Mouse (Mus musculus): ENCODE measurements at regions not wholly inside any gene's neighbourhood (a gene's known extent, or its start where the extent isn't known, plus 50 kb on each side); places are given as distances from the start of the nearest gene placed in this dataset.
A peak's percentile ranks its signal among the peaks of the same experiment; 100 is the strongest.

DNA sequence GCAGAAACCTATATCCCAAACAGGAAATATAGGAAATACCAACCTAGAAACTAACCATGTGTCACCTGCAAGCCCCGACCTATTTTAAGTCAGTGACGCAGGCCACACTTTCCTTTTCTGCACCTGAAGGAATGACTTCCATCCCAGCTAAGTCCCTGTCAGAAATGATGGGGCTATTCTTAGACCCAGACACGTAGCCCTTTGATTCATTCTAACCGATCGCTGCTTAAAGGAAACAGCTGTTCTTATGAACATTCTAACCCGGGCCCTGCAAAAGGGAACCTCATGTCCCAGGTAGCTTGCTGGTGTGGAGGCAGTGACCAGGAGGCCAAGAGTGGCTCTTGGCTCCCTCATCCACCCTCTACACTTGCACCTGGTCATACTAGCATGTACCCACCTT is 180.9 kb downstream of the Bcl2l11 start:
- no peaks in the 10 kb centered on the region for H3K36me3 ChIP-seq (ENCODE audit: control insufficient read depth, insufficient read depth, low read length)
- peaks cover 19% of the 10 kb centered on the region for H3K4me1 ChIP-seq (replicated peaks; ENCODE audit: control insufficient read depth, insufficient read depth, low read length)
- ATAC-seq (ENCODE audit: low read depth): no peak
- no peak overlapping the region for H3K4me2 ChIP-seq (ENCODE audit: low read depth, low read length)
- no peaks in the 10 kb centered on the region for H3K9me3 ChIP-seq (ENCODE audit: control insufficient read depth, low read length)
- no peaks in the 10 kb centered on the region for H3K27me3 ChIP-seq (ENCODE audit: control insufficient read depth, insufficient read depth, low read depth, low read length)
- H3K9ac ChIP-seq (ENCODE audit: low read length): no peak overlapping the region
- 45% methylated on average over 6 of the region's 6 CpGs for WGBS
- H3K4me3 ChIP-seq (ENCODE audit: low read length): no peak overlapping the region
- H3K27ac ChIP-seq (ENCODE audit: low read length): no peak overlapping the region

DNA sequence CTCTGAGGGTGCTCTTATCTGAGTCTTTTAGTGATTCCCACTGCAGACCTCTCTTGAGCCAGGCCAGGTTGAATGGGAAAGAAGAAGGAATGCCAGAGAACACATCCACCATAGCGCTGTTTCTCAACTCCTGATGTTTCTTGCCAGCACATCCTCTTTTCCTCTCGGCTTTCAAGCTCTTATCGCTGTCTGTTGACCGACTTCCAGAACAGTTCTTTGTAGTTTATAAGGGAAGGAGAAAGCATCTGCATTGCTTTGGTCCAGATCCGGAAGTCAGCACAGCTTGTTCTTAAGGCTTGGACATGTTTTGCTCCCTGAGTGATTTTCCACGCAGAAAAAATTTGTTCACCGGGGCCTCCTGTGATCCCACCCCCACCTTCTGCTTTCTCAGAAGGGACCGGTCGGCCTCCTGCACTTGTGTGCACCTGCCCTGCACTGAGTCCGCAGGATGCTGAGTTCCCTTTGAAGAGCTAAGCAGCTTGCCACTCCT is 183.7 kb downstream of the Bcl2l11 start:
- Histone ChIP-seq H3K9ac (ENCODE audit: low read length) (no peak overlapping the region), H3K27ac (ENCODE audit: low read length) (peak overlapping the region; percentile 37; the same call in 1 of the 2 replicates), H3K27me3 (ENCODE audit: control insufficient read depth, insufficient read depth, low read depth, low read length) (no peaks in the 10 kb centered on the region), H3K36me3 (ENCODE audit: control insufficient read depth, insufficient read depth, low read length) (no peaks in the 10 kb centered on the region), H3K4me2 (ENCODE audit: low read depth, low read length) (peak overlapping the region; percentile 24; the same call in 1 of the 2 replicates), H3K9me3 (ENCODE audit: control insufficient read depth, low read length) (no peaks in the 10 kb centered on the region), H3K4me3 (ENCODE audit: low read length) (no peak overlapping the region), H3K4me1 (replicated peaks; ENCODE audit: control insufficient read depth, insufficient read depth, low read length) (peaks cover 28% of the 10 kb centered on the region)
- WGBS: 22% methylated on average over 10 of the region's 10 CpGs
- ATAC-seq (ENCODE audit: low read depth): peak; percentile 10; the same call in 1 of the 2 replicates

DNA sequence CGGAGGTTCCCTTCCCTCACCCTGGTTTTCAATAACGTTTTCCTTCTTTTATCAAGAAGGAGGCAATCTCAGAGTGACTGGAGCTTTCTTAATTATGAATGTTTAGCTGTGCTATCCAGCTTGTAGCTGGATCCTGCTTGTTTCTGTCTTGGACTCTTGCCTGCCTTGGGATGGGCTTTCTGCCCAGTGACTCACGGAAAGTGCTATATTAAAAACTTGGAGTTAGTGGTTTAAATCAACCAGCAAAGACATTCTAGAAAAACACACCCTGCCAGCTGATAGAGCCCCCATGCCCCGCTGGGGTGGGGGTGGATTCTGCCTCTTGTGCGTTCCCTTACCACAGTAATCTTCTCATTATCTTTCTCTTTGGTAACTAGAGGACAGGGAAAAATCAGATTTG is 184.2 kb downstream of the Bcl2l11 start:
- H3K27me3 ChIP-seq (ENCODE audit: control insufficient read depth, insufficient read depth, low read depth, low read length): no peaks in the 10 kb centered on the region
- H3K9me3 ChIP-seq (ENCODE audit: control insufficient read depth, low read length): no peaks in the 10 kb centered on the region
- peaks cover 28% of the 10 kb centered on the region for H3K4me1 ChIP-seq (replicated peaks; ENCODE audit: control insufficient read depth, insufficient read depth, low read length)
- ATAC-seq (ENCODE audit: low read depth): peak; percentile 53
- peak overlapping the region; percentile 24; the same call in 1 of the 2 replicates for H3K4me2 ChIP-seq (ENCODE audit: low read depth, low read length)
- 16% methylated on average over 5 of the region's 5 CpGs for WGBS
- H3K36me3 ChIP-seq (ENCODE audit: control insufficient read depth, insufficient read depth, low read length): no peaks in the 10 kb centered on the region
- no peak overlapping the region for H3K4me3 ChIP-seq (ENCODE audit: low read length)
- no peak overlapping the region for H3K9ac ChIP-seq (ENCODE audit: low read length)
- peak overlapping the region; percentile 37; the same call in 1 of the 2 replicates for H3K27ac ChIP-seq (ENCODE audit: low read length)

DNA sequence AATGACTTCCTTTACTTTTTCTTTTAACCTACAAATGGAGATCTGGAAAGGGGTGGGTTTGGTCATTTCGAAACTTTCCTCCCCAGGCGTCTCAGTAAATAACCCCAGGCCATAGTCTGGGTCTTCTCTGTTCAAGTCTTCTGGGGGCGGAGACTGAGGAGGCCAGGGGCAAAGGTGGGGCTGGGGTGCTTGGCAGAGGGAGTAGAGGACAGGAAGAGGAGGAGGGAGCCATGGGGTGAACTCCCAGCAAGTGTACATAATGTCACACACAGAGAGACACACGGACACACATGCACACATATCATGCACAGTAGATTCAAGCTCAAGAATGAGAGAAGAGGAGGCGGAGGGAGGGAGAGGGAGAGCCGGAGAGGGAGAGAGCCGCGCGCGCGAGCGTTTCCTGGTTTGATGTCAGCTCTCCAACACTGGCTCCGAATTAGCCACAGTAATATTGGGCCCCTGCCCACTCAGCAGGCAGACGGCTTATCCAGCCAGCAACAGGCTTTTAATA is 186.3 kb downstream of the Bcl2l11 start:
- Histone ChIP-seq H3K36me3 (ENCODE audit: control insufficient read depth, insufficient read depth, low read length) (no peaks in the 10 kb centered on the region), H3K27me3 (ENCODE audit: control insufficient read depth, insufficient read depth, low read depth, low read length) (no peaks in the 10 kb centered on the region), H3K4me2 (ENCODE audit: low read depth, low read length) (peak overlapping the region; percentile 37), H3K9ac (ENCODE audit: low read length) (no peak overlapping the region), H3K9me3 (ENCODE audit: control insufficient read depth, low read length) (no peaks in the 10 kb centered on the region), H3K27ac (ENCODE audit: low read length) (0 out of 2 replicates have a peak overlapping the region, but pooled peaks have one; percentile 18), H3K4me3 (ENCODE audit: low read length) (no peak overlapping the region), H3K4me1 (replicated peaks; ENCODE audit: control insufficient read depth, insufficient read depth, low read length) (peaks cover 28% of the 10 kb centered on the region)
- peak; percentile 78 for ATAC-seq (ENCODE audit: low read depth)
- 5% methylated on average over 14 of the region's 14 CpGs for WGBS

DNA sequence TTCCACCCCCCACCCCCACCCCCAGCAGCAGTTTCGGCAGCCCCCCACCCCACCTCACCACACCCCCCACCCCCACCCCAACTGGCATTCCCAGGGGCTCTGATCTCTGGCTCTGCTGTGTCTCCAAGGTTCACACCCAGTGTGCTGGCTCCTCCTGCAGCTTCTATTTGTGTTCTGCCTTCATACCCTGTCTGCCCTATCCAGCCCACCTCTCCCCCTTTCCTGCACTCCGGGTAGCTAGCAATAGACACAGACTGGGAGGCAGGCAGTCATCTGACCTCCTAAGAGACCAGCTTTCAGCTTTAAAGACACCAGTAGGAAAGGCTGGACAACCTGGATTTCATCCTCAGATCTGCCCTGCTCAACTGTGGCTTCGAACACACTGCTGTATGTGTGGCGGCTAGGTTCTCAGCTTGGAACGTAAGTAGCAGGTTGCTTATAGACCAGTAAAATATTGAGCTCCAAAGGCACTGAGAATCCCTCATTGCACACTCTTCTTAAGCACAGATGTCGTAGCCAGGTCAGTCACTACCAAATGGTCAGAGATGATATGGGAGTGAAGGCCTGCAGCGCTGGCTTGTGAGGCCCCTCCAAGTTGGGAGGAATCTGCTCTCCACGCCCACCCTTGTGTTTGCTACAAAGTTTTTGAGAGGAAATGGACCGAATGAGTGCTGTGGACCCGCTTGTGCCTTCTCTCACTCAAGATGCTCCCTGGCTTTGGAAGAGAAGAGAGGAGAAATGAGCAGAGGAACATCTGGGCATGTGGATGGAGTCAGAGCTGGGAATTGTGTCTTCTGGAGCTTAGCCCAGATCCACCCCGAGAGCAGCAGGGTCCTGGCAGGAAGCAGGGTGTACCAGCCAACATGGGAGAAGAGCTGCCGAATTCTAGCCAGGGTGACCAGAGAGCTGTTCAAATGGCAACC is 187.1 kb downstream of the Bcl2l11 start:
- Histone ChIP-seq H3K4me2 (ENCODE audit: low read depth, low read length) (peak overlapping the region; percentile 37), H3K36me3 (ENCODE audit: control insufficient read depth, insufficient read depth, low read length) (no peaks in the 10 kb centered on the region), H3K27ac (ENCODE audit: low read length) (no peak overlapping the region), H3K4me1 (replicated peaks; ENCODE audit: control insufficient read depth, insufficient read depth, low read length) (peaks cover 28% of the 10 kb centered on the region), H3K27me3 (ENCODE audit: control insufficient read depth, insufficient read depth, low read depth, low read length) (no peaks in the 10 kb centered on the region), H3K9ac (ENCODE audit: low read length) (no peak overlapping the region), H3K4me3 (ENCODE audit: low read length) (no peak overlapping the region), H3K9me3 (ENCODE audit: control insufficient read depth, low read length) (no peaks in the 10 kb centered on the region)
- ATAC-seq (ENCODE audit: low read depth): peak; percentile 66
- WGBS: 53% methylated on average over 12 of the region's 12 CpGs

DNA sequence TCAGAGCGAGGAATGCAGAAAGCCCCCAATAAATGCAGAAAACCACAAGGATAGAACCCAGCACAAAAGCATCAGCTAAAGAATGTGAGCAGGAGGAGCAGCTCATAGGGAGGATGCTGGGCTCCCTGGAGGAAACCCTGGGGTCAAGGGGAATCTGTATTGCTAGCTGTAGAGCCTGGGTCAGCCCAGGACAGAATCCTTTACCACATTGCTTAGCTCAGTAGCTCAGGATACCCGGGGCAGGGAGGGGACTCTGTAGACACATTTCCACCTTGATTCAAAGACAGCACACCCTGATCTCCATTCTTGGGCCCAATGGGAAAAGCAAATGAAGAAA is 187.7 kb downstream of the Bcl2l11 start:
- Histone ChIP-seq H3K27ac (ENCODE audit: low read length) (no peak overlapping the region), H3K4me2 (ENCODE audit: low read depth, low read length) (no peak overlapping the region), H3K27me3 (ENCODE audit: control insufficient read depth, insufficient read depth, low read depth, low read length) (no peaks in the 10 kb centered on the region), H3K4me3 (ENCODE audit: low read length) (no peak overlapping the region), H3K9me3 (ENCODE audit: control insufficient read depth, low read length) (no peaks in the 10 kb centered on the region), H3K4me1 (replicated peaks; ENCODE audit: control insufficient read depth, insufficient read depth, low read length) (peaks cover 28% of the 10 kb centered on the region), H3K36me3 (ENCODE audit: control insufficient read depth, insufficient read depth, low read length) (no peaks in the 10 kb centered on the region), H3K9ac (ENCODE audit: low read length) (no peak overlapping the region)
- 57% methylated on average over 2 of the region's 2 CpGs for WGBS
- ATAC-seq (ENCODE audit: low read depth): no peak

DNA sequence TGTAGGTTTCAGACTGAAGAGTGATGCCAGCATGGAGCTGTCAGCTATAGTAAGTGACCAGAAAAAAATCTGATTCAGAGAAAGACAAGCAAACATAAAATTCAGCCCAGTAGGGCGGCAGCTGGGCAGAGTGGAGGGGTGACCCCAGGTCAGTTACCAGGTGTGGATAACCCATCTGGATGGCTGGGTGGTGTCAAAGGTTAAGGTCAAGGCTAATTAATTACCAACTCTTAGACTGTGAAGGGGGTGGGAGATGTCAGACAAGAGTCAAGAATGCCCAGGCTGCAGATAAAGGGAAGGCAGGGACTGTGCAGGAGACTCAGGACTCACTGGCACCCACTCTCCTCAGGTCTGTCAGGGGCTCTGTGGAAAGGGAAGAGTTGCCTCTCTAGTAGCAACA is 188.1 kb downstream of the Bcl2l11 start:
- WGBS: 87% methylated on average over 1 of the region's 1 CpGs
- Histone ChIP-seq H3K9me3 (ENCODE audit: control insufficient read depth, low read length) (no peaks in the 10 kb centered on the region), H3K4me1 (replicated peaks; ENCODE audit: control insufficient read depth, insufficient read depth, low read length) (peaks cover 29% of the 10 kb centered on the region), H3K27ac (ENCODE audit: low read length) (no peak overlapping the region), H3K9ac (ENCODE audit: low read length) (no peak overlapping the region), H3K4me2 (ENCODE audit: low read depth, low read length) (no peak overlapping the region), H3K27me3 (ENCODE audit: control insufficient read depth, insufficient read depth, low read depth, low read length) (no peaks in the 10 kb centered on the region), H3K36me3 (ENCODE audit: control insufficient read depth, insufficient read depth, low read length) (no peaks in the 10 kb centered on the region), H3K4me3 (ENCODE audit: low read length) (no peak overlapping the region)
- no peak for ATAC-seq (ENCODE audit: low read depth)

DNA sequence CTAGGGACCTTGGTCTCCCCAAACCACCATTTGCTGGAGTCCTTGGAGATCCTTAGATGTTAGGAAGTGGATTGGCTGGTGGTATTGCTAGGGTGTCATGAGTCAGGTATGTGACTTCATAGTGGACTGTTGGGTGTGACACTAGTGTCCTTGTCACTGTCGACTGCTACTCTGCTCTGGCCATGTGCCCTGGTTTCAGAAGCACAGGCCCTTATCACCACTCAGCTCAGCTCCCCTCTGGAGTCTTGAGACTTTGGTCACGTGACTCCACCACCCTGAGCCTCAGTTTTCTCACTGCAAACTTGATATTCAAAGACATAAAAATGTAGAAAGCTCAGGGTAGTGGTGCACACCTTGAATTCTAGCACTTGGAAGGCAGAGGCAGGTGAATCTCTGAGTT is 190.7 kb downstream of the Bcl2l11 start:
- Histone ChIP-seq H3K9me3 (ENCODE audit: control insufficient read depth, low read length) (no peaks in the 10 kb centered on the region), H3K9ac (ENCODE audit: low read length) (no peak overlapping the region), H3K4me2 (ENCODE audit: low read depth, low read length) (no peak overlapping the region), H3K27me3 (ENCODE audit: control insufficient read depth, insufficient read depth, low read depth, low read length) (no peaks in the 10 kb centered on the region), H3K36me3 (ENCODE audit: control insufficient read depth, insufficient read depth, low read length) (no peaks in the 10 kb centered on the region), H3K4me1 (replicated peaks; ENCODE audit: control insufficient read depth, insufficient read depth, low read length) (peaks cover 23% of the 10 kb centered on the region), H3K27ac (ENCODE audit: low read length) (no peak overlapping the region), H3K4me3 (ENCODE audit: low read length) (no peak overlapping the region)
- 57% methylated on average over 2 of the region's 2 CpGs for WGBS
- no peak for ATAC-seq (ENCODE audit: low read depth)

DNA sequence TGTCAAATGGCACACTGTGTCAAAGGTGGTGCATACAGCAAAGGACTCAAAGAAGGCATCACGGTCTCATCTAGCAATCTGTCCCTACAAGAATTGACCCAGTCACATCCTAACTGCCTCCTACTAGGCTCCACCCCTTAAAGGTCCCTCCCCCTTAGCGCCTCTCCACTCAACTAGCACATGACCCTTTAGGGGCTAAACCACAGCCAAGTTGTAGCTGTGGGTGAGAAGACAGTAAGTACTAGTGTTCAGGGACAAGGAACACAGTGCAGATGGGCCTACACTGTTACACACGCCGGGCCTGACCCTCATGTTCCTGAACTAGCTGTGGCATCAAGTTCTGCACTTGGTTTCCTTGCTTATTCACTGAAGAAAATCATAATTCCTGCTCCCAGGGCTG is 192.4 kb downstream of the Bcl2l11 start:
- Histone ChIP-seq H3K4me1 (replicated peaks; ENCODE audit: control insufficient read depth, insufficient read depth, low read length) (peaks cover 10% of the 10 kb centered on the region), H3K27ac (ENCODE audit: low read length) (no peak overlapping the region), H3K36me3 (ENCODE audit: control insufficient read depth, insufficient read depth, low read length) (no peaks in the 10 kb centered on the region), H3K9me3 (ENCODE audit: control insufficient read depth, low read length) (no peaks in the 10 kb centered on the region), H3K4me3 (ENCODE audit: low read length) (no peak overlapping the region), H3K27me3 (ENCODE audit: control insufficient read depth, insufficient read depth, low read depth, low read length) (no peaks in the 10 kb centered on the region), H3K4me2 (ENCODE audit: low read depth, low read length) (no peak overlapping the region), H3K9ac (ENCODE audit: low read length) (no peak overlapping the region)
- 69% methylated on average over 4 of the region's 4 CpGs for WGBS
- ATAC-seq (ENCODE audit: low read depth): no peak

Data from lung, embryonic 16.5 days (tissue).